Mouse (Mus musculus): ENCODE results near the gene Med23. TPM values are rescaled to one million over a fixed set of nuclear protein-coding genes. Genes with fewer than 3 reads are reported as not detected.
A peak's percentile ranks its signal among the peaks of the same experiment; 100 is the strongest.

Gene Med23
- total and polyA plus RNA-seq, 2 experiments from 2014 or later, result 15.2 to 41.5 TPM

DNA sequence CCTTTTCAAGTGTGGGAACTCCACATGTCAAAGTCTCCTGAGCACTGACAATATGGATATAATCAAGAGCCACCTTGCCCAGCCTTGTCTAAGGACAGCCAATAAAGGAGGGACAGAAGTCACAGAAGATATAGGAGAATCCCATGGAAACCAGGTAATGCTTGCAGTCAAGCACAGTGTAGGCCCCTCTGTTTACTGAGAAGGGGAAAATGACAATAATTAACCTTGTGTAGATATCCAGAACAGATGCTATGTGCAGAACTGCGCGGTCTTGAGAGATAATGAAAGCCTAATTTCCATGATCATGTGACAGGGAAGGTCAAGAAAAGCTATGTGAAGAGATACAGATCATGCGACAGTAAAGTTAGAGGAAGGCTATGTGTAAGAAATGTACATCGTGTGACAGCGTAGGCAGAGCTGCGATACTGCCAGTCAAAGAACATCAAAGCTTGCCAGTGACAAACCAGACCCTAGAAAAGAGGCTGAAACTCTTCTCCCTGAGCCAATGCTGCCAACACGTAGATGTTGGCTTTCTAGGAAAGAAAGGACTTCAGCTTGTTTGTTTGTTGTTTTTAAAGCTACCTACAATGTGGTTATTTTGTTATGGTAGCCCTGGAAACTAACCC lies 44.2 kb upstream of the Med23 start:
- Histone ChIP-seq H3K4me3 (ENCODE audit: low read length) (no peak overlapping the region), H3K27ac (no peak overlapping the region), H3K9ac (replicated peaks; ENCODE audit: low read length) (no peak overlapping the region), H3K9me3 (ENCODE audit: low read length) (no peaks in the 10 kb centered on the region), H3K4me1 (ENCODE audit: insufficient read depth, low read length) (no peaks in the 10 kb centered on the region), H3K4me2 (ENCODE audit: low read depth, low read length) (peak overlapping the region; percentile 13; the same call in 1 of the 2 replicates), H3K27me3 (ENCODE audit: insufficient read depth, low read length) (no peaks in the 10 kb centered on the region), H3K36me3 (ENCODE audit: insufficient read depth, low read length) (no peaks in the 10 kb centered on the region)
- no peak for ATAC-seq
- DNase-seq (ENCODE audit: low spot score), result no peak
- TF ChIP-seq CTCF (IDR thresholded peaks at IDR 0.05; ENCODE audit: low read depth), result no peak
- WGBS, result 74% methylated on average over 7 of the region's 7 CpGs

DNA sequence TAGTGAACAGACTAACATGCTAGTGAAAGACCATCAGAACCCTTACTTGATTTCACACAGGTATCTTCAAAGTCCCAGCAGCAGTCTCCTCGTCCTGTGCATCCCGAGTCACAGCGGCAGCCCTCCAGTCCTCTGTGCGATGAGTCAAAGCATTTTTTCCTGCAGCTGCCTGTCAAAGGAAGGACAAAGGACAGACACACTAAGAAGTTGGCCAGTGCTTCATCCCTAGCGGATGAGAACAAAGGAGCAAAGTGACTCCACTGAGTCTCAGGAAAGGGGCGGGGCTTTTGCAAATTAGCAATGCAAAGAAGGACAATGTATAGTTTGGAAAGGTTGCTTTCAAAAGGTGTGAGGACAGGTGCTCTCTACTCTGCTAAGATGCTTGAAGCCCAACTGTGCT lies 43.7 kb upstream of the Med23 start:
- H3K27me3 ChIP-seq (ENCODE audit: insufficient read depth, low read length), result no peaks in the 10 kb centered on the region
- H3K36me3 ChIP-seq (ENCODE audit: insufficient read depth, low read length), result no peaks in the 10 kb centered on the region
- no peaks in the 10 kb centered on the region for H3K9me3 ChIP-seq (ENCODE audit: low read length)
- H3K4me1 ChIP-seq (ENCODE audit: insufficient read depth, low read length), result no peaks in the 10 kb centered on the region
- TF ChIP-seq CTCF (IDR thresholded peaks at IDR 0.05; ENCODE audit: low read depth), result no peak
- no peak overlapping the region for H3K9ac ChIP-seq (replicated peaks; ENCODE audit: low read length)
- H3K4me2 ChIP-seq (ENCODE audit: low read depth, low read length), result peak overlapping the region; percentile 13; the same call in 1 of the 2 replicates
- 10% methylated on average over 6 of the region's 6 CpGs for WGBS
- no peak overlapping the region for H3K4me3 ChIP-seq (ENCODE audit: low read length)
- DNase-seq (ENCODE audit: low spot score) (peak; percentile 7), ATAC-seq (no peak)
- H3K27ac ChIP-seq, result no peak overlapping the region

DNA sequence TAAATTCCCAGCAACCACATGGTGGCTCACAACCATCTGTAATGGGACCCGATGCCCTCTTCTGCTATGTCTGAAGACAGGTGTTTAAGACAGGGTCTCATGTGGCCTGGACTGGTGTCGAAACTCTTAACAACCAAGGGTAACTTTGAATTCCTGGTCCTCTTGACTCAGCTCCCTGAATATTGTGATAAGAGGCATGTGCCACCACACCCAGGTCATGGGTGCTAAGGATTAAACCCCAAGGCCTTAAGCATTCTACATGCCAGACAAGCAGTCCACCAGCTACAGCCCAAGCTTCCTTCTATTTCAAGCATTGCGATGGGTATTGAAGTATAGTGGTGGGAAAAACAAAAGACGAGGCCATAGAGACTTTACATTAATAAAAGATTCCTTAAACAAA lies 41.6 kb upstream of the Med23 start:
- Histone ChIP-seq H3K36me3 (ENCODE audit: insufficient read depth, low read length) (no peaks in the 10 kb centered on the region), H3K4me1 (ENCODE audit: insufficient read depth, low read length) (no peaks in the 10 kb centered on the region), H3K4me3 (ENCODE audit: low read length) (no peak overlapping the region), H3K27ac (no peak overlapping the region), H3K4me2 (ENCODE audit: low read depth, low read length) (no peak overlapping the region), H3K9ac (replicated peaks; ENCODE audit: low read length) (no peak overlapping the region), H3K27me3 (ENCODE audit: insufficient read depth, low read length) (no peaks in the 10 kb centered on the region), H3K9me3 (ENCODE audit: low read length) (no peaks in the 10 kb centered on the region)
- no peak for DNase-seq (ENCODE audit: low spot score)
- no peak for ATAC-seq
- 95% methylated on average over 4 of the region's 4 CpGs for WGBS
- no peak for TF ChIP-seq CTCF (IDR thresholded peaks at IDR 0.05; ENCODE audit: low read depth)

- H3K4me2 ChIP-seq (ENCODE audit: low read depth, low read length), result no peak overlapping the region
- H3K4me3 ChIP-seq (ENCODE audit: low read length), result no peak overlapping the region
- H3K9me3 ChIP-seq (ENCODE audit: low read length), result no peaks in the 10 kb centered on the region
- no peak for ATAC-seq
- no peaks in the 10 kb centered on the region for H3K36me3 ChIP-seq (ENCODE audit: insufficient read depth, low read length)
- no peaks in the 10 kb centered on the region for H3K27me3 ChIP-seq (ENCODE audit: insufficient read depth, low read length)
- no peak for TF ChIP-seq CTCF (IDR thresholded peaks at IDR 0.05; ENCODE audit: low read depth)
- no peaks in the 10 kb centered on the region for H3K4me1 ChIP-seq (ENCODE audit: insufficient read depth, low read length)
- 89% methylated on average over 5 of the region's 5 CpGs for WGBS
- H3K27ac ChIP-seq, result no peak overlapping the region
- no peak overlapping the region for H3K9ac ChIP-seq (replicated peaks; ENCODE audit: low read length)
- no peak for DNase-seq (ENCODE audit: low spot score)
Measured at GRCm38 (mm10) chr10:24830448-24830847, 39.3 kb upstream of the Med23 start.

DNA sequence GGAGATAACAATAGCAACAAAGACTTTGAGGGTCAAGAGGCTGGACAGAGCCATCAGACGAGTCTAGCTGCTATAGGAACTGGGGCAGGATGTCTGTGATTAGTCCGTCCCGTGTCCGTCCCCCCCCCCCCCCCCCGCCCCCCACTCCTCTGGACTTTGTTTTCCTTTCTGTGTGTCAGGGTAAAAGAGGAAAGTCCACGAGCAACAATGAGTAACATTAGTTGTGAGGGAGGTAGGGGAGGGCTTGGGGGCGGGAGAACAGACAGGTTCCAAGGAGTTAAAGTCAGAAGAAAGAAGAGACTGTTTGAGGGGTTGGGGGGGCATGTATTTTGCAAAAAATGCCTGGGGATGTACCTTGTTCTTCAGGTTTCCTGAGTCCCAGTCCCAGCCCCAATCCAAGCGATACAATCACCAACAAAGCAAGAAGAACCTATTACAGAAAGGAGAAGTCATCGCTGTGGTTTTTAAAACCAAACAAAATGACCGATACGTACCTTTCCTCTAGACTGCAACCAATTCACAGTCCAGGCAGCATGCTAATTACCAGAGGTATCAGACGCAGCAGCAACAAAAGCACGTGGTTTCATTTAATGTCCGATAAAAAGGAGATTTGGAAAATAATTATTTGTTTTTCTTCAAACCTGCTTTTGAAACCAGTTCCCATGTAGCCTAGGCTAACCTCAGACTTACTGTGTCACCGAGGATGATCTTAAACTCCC lies 38.2 kb upstream of the Med23 start:
- Histone ChIP-seq H3K27me3 (ENCODE audit: insufficient read depth, low read length) (no peaks in the 10 kb centered on the region), H3K4me2 (ENCODE audit: low read depth, low read length) (no peak overlapping the region), H3K4me3 (ENCODE audit: low read length) (no peak overlapping the region), H3K9ac (replicated peaks; ENCODE audit: low read length) (no peak overlapping the region), H3K36me3 (ENCODE audit: insufficient read depth, low read length) (no peaks in the 10 kb centered on the region), H3K9me3 (ENCODE audit: low read length) (no peaks in the 10 kb centered on the region), H3K4me1 (ENCODE audit: insufficient read depth, low read length) (no peaks in the 10 kb centered on the region), H3K27ac (no peak overlapping the region)
- no peak for TF ChIP-seq CTCF (IDR thresholded peaks at IDR 0.05; ENCODE audit: low read depth)
- DNase-seq (ENCODE audit: low spot score) (no peak), ATAC-seq (no peak)
- 83% methylated on average over 12 of the region's 15 CpGs for WGBS

GRCm38 (mm10) chr10:24832306-24832705 lies 37.5 kb upstream of the Med23 start:
- Histone ChIP-seq H3K36me3 (ENCODE audit: insufficient read depth, low read length) (no peaks in the 10 kb centered on the region), H3K27ac (no peak overlapping the region), H3K4me2 (ENCODE audit: low read depth, low read length) (no peak overlapping the region), H3K9me3 (ENCODE audit: low read length) (no peaks in the 10 kb centered on the region), H3K9ac (replicated peaks; ENCODE audit: low read length) (no peak overlapping the region), H3K4me3 (ENCODE audit: low read length) (no peak overlapping the region), H3K4me1 (ENCODE audit: insufficient read depth, low read length) (no peaks in the 10 kb centered on the region), H3K27me3 (ENCODE audit: insufficient read depth, low read length) (no peaks in the 10 kb centered on the region)
- DNase-seq (ENCODE audit: low spot score), result no peak
- WGBS, result 93% methylated on average over 9 of the region's 9 CpGs
- no peak for TF ChIP-seq CTCF (IDR thresholded peaks at IDR 0.05; ENCODE audit: low read depth)
- no peak for ATAC-seq
